Mouse (Mus musculus) induced T-regulatory cell, adult 2 months (primary cell): ENCODE results near the gene Pik3ip1.
A peak's percentile ranks its signal among the peaks of the same experiment; 100 is the strongest.

Experiments
- DNase-seq: peaks from one replicate; pipeline ENCODE4 v3.0.0-alpha.2; 2012; ENCODE audit warnings: low read depth

Pik3ip1 gene

DNA sequence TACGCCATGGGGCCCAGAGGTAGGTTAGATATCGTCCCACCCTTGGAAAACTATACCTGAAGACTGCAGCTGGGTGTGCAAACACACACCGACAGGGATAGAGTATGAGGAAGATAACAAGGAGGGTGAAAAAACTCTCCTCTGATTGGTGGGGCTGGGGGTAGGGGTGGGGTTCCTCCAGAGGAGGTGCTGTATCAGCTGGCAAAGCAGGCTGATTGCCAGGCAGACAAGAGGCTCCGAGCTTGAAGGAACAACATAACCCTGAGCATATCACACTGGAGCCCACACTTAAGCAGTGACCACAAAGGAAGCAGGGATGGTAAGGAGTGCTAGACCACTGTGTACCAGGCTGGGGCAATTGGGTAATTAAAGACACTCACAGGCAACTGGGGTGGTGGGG is 49.2 kb downstream of the Pik3ip1 start:
- DNase-seq: no peak

DNA sequence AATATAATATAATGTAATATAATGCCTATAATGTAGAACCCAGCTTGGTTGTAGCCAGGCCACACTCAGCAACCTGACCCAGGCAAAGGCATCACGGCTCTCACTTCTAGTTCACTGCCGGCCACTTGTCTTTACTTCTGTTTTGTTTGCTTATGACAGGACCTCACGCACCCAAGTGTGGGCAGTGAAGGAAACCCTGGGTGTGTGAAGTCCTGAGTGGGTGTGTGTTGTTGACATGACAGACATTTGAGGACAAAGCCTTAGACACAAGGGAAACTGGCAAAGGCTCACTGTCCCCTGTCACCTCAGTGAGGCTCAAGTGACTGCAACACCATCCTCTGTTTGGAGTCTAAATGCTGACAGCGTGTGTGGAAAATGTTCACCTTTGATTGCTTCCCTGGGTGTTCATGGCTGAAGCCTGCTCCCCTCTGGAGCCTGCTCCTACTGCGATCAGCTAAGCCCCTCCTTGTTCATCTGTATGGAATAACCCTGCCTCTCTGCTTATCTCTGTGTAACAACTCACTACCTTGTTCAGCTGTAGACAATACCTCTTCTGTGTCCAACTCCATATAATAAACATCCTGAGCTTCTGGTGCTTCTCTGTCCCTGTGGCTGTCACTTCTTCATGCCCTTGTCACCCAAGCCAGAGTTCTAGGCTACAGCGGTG is 51.1 kb downstream of the Pik3ip1 start:
- DNase-seq: no peak

- peak; percentile 42 for DNase-seq
Measured at GRCm38 (mm10) chr11:3382602-3383594, 52.7 kb downstream of the Pik3ip1 start.

DNA sequence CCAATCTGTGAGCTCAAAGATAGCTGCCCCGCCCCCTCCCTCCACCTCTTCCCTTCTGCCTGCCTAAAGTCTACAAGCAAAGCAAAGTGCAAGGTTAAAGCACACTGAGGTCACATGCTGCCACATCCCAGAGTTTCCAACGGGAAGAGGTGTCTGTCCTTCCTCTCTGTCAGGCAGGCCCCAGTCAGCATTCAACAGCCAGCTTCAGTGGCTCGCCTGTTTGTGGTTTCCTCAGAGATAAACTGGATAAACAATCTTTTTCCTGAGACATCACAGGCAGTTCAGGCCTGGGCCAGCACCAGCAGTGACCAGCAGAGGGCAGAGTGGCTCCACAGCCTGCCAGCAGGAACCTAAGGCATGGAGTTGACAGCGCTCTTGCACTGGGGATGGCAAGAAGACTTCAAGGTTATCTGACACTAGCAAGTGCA is 56.8 kb downstream of the Pik3ip1 start:
- peak; percentile 86 for DNase-seq

DNA sequence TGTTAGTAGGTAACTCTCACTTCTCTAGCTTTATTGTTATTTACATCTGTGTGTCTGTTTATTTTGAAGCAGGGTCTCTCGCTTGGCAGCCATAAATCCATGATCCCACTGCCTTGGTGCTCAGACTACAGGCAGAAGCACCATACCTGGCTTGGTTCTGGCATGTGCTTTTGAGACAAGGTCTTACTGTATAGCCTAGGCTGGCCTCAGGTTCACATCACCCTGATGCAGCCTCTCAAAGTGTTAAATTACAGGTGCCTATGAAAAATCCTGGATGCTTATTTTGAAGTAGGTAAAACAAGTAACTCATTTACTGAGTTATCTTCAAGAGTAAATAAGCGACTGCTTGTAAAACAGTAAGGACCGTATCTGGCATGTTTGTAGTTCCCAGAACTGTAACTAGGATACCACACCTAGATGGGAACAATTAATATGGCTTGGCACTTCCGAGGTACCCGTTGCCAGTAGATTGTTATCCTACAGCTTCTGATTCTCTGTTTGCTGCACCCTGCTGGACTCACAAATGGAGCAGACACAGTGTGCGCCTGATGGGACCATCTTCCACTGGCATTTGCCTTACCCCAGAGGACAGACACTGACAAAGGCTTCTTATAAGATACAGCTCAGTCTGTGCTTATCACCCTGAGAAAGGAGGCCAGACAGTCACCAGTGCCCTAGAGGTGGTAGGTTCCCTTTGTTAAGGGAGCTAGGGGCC is 57.4 kb downstream of the Pik3ip1 start:
- DNase-seq: no peak

- DNase-seq: no peak
Measured at GRCm38 (mm10) chr11:3389996-3390395, 59.8 kb downstream of the Pik3ip1 start.

- no peak for DNase-seq
Measured at GRCm38 (mm10) chr11:3390789-3391188, 60.6 kb downstream of the Pik3ip1 start.

DNA sequence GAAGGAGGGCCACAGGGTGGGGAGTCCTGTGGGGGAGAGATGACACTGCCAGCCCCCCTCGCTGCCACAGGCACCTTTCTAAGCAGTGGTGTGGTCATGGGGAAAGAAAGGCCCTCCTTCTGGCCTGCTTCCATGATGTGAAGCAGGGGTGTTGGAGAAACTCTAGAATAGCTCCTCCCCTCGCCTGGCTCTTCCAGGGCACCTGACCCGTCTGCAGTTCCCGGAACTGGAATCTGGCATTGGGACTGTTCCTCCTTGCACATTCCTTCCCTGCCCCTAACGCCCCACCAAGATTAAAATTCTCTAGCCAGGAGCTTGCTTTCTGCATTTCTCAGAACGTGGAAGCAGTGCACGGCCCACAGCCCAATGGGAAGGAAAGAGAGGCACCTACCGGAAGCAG is 62.3 kb downstream of the Pik3ip1 start:
- no peak for DNase-seq
